Mouse (Mus musculus): ENCODE results near the gene Chtop.

The Chtop gene

DNA sequence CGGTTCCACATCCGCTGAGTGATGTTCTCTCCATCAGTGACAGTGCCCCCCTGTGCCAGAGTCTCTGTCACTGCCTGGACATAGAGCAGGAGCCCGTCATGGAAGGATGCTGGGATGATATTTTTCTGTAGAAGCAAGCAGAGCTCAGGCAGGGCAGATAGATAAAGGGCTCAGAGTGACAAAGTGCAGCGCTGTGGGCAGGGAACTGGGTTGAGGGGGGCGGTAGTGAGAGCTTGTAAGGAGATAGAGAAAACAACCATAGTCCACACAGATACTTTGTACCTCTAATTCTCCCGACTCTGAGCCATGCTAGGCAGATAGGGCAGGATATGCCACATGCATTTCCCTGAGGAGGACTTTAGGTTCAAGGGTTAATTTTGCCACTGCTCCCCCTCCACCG is 46.7 kb downstream of the Chtop start:
- no peak for DNase-seq

- no peak for DNase-seq
Measured at GRCm38 (mm10) chr3:90461935-90462334, 47.4 kb downstream of the Chtop start.

- DNase-seq: no peak
Measured at GRCm38 (mm10) chr3:90460315-90460714, 49.0 kb downstream of the Chtop start.

DNA sequence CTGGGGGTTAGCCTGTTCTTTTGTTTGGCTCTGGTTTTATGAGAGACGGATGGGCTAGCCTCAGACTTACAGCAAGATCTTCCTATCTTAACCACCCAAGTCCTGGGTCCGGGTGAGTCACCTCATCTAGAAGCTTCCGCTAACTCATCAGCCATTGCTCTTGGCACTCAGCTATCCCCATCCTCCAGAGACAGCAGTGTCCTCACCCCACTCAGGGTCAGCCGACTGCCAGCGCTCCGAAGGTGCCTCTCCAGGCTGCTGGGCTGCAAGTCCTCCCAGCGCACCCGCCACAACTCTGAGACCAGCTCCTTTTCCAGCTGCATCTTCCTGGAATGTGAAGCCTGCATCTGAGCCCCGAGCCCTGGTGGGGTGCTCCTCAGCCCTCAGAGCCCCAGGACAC is 49.6 kb downstream of the Chtop start:
- DNase-seq: no peak

- no peak for DNase-seq
Measured at GRCm38 (mm10) chr3:90454931-90455330, 54.4 kb downstream of the Chtop start.

- DNase-seq: no peak
Measured at GRCm38 (mm10) chr3:90451396-90452095, 57.8 kb downstream of the Chtop start.

DNA sequence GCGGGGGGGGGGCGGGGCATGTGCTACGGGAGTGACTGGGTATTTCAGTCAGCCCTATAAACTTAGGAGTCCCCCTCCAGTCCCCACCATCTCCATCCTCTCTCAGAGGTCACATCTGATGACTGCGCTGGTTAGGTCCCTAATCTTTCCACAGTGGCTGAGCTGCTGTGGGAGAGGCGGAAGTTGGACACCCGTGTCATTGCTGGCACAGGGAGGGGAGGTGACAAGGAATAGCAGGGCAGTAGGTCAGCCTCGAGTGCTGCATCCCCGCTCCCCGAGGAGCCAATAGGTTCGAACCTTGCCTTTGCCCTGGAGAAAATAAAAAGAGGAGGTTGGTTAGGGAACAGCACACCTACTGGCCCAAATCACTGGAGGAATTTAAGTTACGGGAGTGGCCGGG is 58.4 kb downstream of the Chtop start:
- no peak for DNase-seq
